Mouse (Mus musculus) liver, postnatal 0 days (tissue): ENCODE measurements around the gene Tmem145. TPM values are rescaled to one million over a fixed set of nuclear protein-coding genes. Genes with fewer than 3 reads are reported as not detected.

ENCODE experiments used
- ATAC-seq: fragments of 200-750 bp; cut with Nextera tagmentation; 2 replicates; pipeline ENCODE4 v1.8.0; 2017; ENCODE audit warnings: mild to moderate bottlenecking, moderate library complexity
- DNase-seq: peaks from one replicate; pipeline ENCODE4 v3.0.0-alpha.2; 2016
- H3K27ac ChIP-seq: fragments of 300-500 bp; sonication (generic); 2 replicates; pipeline ENCODE4 v1.5.1; 2014; ENCODE audit warnings: antibody characterized with exemption, moderate library complexity, mild to moderate bottlenecking, low read depth
- H3K27me3 ChIP-seq: fragments of 300-500 bp; sonication (generic); 2 replicates; pipeline ENCODE4 v1.6.1; 2014; ENCODE audit warnings: low read length, control low read depth, mixed read lengths; ENCODE audit not compliant: insufficient read depth
- H3K36me3 ChIP-seq: fragments of 300-500 bp; sonication (generic); replicated peaks from 2 replicates; pipeline ENCODE4 v1.6.1; 2014; ENCODE audit warnings: mild to moderate bottlenecking, control low read depth, low read length, moderate library complexity, mixed read lengths; ENCODE audit not compliant: insufficient read depth
- H3K4me1 ChIP-seq: fragments of 300-500 bp; sonication (generic); 2 replicates; pipeline ENCODE4 v1.6.1; 2014; ENCODE audit warnings: antibody characterized with exemption, mild to moderate bottlenecking, control low read depth; ENCODE audit not compliant: insufficient read depth
- H3K4me2 ChIP-seq: fragments of 300-500 bp; sonication (generic); 2 replicates; pipeline ENCODE4 v1.6.1; 2014; ENCODE audit warnings: low read depth, mild to moderate bottlenecking, low read length, moderate library complexity, mixed read lengths
- H3K4me3 ChIP-seq: fragments of 300-500 bp; sonication (generic); 2 replicates; pipeline ENCODE4 v1.5.1; 2014; ENCODE audit warnings: low read depth, low read length
- H3K9ac ChIP-seq: fragments of 300-500 bp; sonication (generic); replicated peaks from 2 replicates; pipeline ENCODE4 v1.6.1; 2014; ENCODE audit warnings: mild to moderate bottlenecking, moderate library complexity
- H3K9me3 ChIP-seq: fragments of 300-500 bp; sonication (generic); 2 replicates; pipeline ENCODE4 v1.6.1; 2016; ENCODE audit warnings: mild to moderate bottlenecking, control low read depth, low read length, mixed read lengths
- CTCF ChIP-seq: sonication (generic); IDR thresholded peaks from 2 replicates; pipeline ENCODE4 v1.5.1; 2016; ENCODE audit warnings: antibody characterized with exemption, low read depth
- EP300 ChIP-seq: IDR thresholded peaks from 2 replicates; pipeline ENCODE4 v1.6.1; 2016; ENCODE audit warnings: antibody characterized with exemption, low read depth, mild to moderate bottlenecking
- WGBS: fragments of 180-500 bp; shearing (Covaris S2); extraction: QIAGEN DNeasy Blood & Tissue Kit; methylation state at CpG from one replicate; pipeline ENCODE4 v1.1.7; 2014; ENCODE audit not compliant: insufficient replicate concordance; 5-methylcytosine and 5-hydroxymethylcytosine counted together
- polyA plus RNA-seq: library from polyadenylated mRNA; unstranded; fragments of >200 nt; fragmentation: Nextera tagmentation; extraction: Ambion mirVana; gene quantifications from 2 replicates; pipeline ENCODE4 v1.2.1, GENCODE M21; 2015

Tmem145 gene
- polyA plus RNA-seq, 1 experiment from 2014 or later = not detected

GRCm38 (mm10) chr7:25284171-25284570 lies 21.7 kb upstream of the Tmem145 start:
- no peak for TF ChIP-seq CTCF
- no peak for TF ChIP-seq EP300
- H3K36me3 ChIP-seq = peaks cover 45% of the 10 kb centered on the region
- peak overlapping the region; percentile 78 for H3K4me3 ChIP-seq
- DNase-seq (no peak), ATAC-seq (no peak)
- H3K27ac ChIP-seq = peak overlapping the region; percentile 35
- no peaks in the 10 kb centered on the region for H3K9me3 ChIP-seq
- peak overlapping the region; percentile 99 for H3K4me2 ChIP-seq
- no peaks in the 10 kb centered on the region for H3K27me3 ChIP-seq
- 52% methylated on average over 2 of the region's 2 CpGs for WGBS
- peak overlapping the region; percentile 13; the same call in 1 of the 2 replicates for H3K9ac ChIP-seq
- peaks cover 41% of the 10 kb centered on the region for H3K4me1 ChIP-seq

GRCm38 (mm10) chr7:25284766-25285165 lies 21.1 kb upstream of the Tmem145 start:
- TF ChIP-seq EP300 (no peak), CTCF (no peak)
- Histone ChIP-seq H3K27me3 (no peaks in the 10 kb centered on the region), H3K36me3 (peaks cover 51% of the 10 kb centered on the region), H3K4me3 (no peak overlapping the region), H3K4me1 (peaks cover 37% of the 10 kb centered on the region), H3K4me2 (no peak overlapping the region), H3K9ac (no peak overlapping the region), H3K27ac (no peak overlapping the region), H3K9me3 (no peaks in the 10 kb centered on the region)
- WGBS = 76% methylated on average over 5 of the region's 5 CpGs
- no peak for ATAC-seq
- DNase-seq = peak; percentile 31

GRCm38 (mm10) chr7:25285511-25286238 lies 20.2 kb upstream of the Tmem145 start:
- Histone ChIP-seq H3K27me3 (no peaks in the 10 kb centered on the region), H3K27ac (no peak overlapping the region), H3K9me3 (no peaks in the 10 kb centered on the region), H3K4me3 (no peak overlapping the region), H3K36me3 (peaks cover 60% of the 10 kb centered on the region), H3K9ac (no peak overlapping the region), H3K4me1 (peaks cover 27% of the 10 kb centered on the region), H3K4me2 (no peak overlapping the region)
- TF ChIP-seq CTCF (no peak), EP300 (no peak)
- WGBS = 88% methylated on average over 20 of the region's 20 CpGs
- ATAC-seq = no peak
- no peak for DNase-seq

GRCm38 (mm10) chr7:25286989-25287388 lies 18.9 kb upstream of the Tmem145 start:
- no peak overlapping the region for H3K4me3 ChIP-seq
- H3K4me1 ChIP-seq = peaks cover 18% of the 10 kb centered on the region
- DNase-seq (no peak), ATAC-seq (no peak)
- peaks cover 73% of the 10 kb centered on the region for H3K36me3 ChIP-seq
- no peak overlapping the region for H3K27ac ChIP-seq
- 84% methylated on average over 8 of the region's 8 CpGs for WGBS
- TF ChIP-seq EP300 (no peak), CTCF (0 out of 2 replicates have a peak, but pooled peaks have one; percentile 6)
- no peaks in the 10 kb centered on the region for H3K9me3 ChIP-seq
- H3K4me2 ChIP-seq = no peak overlapping the region
- no peaks in the 10 kb centered on the region for H3K27me3 ChIP-seq
- no peak overlapping the region for H3K9ac ChIP-seq

GRCm38 (mm10) chr7:25288011-25288410 lies 17.9 kb upstream of the Tmem145 start:
- Histone ChIP-seq H3K4me3 (no peak overlapping the region), H3K9ac (no peak overlapping the region), H3K36me3 (peaks cover 83% of the 10 kb centered on the region), H3K4me2 (no peak overlapping the region), H3K27me3 (no peaks in the 10 kb centered on the region), H3K4me1 (peaks cover 15% of the 10 kb centered on the region), H3K27ac (no peak overlapping the region), H3K9me3 (no peaks in the 10 kb centered on the region)
- DNase-seq (no peak), ATAC-seq (no peak)
- TF ChIP-seq EP300 = no peak
- TF ChIP-seq CTCF = no peak
- WGBS = 93% methylated on average over 12 of the region's 12 CpGs

GRCm38 (mm10) chr7:25288721-25289120 lies 17.2 kb upstream of the Tmem145 start:
- Histone ChIP-seq H3K4me2 (no peak overlapping the region), H3K4me3 (no peak overlapping the region), H3K27me3 (no peaks in the 10 kb centered on the region), H3K4me1 (peaks cover 8% of the 10 kb centered on the region), H3K9me3 (no peaks in the 10 kb centered on the region), H3K36me3 (peaks cover 87% of the 10 kb centered on the region), H3K9ac (no peak overlapping the region), H3K27ac (no peak overlapping the region)
- no peak for TF ChIP-seq EP300
- TF ChIP-seq CTCF = no peak
- ATAC-seq = no peak
- DNase-seq = no peak
- 85% methylated on average over 3 of the region's 3 CpGs for WGBS
